ENCODE assay signal across 10 mouse cellular contexts in genomic region chr11:8579789-8580188, GRCm38 (mm10).
DNase-seq lines count a peak whose midpoint lies in the region; ATAC-seq and TF ChIP-seq lines count a peak whose summit lies in the region.
"Had no signal": no experiment of that assay in that cellular context is flagged by ENCODE, and none has a peak within 500 bp of the region (broad histone marks: within the 10 kb centered on the region; RNA-seq: fewer than 3 reads in every experiment).

No protein-coding gene starts in this region.

- 12% methylated on average over 5 of the region's 5 CpGs for WGBS in lung, embryonic 15.5 days
- 84% methylated on average over 5 of the region's 5 CpGs for WGBS in forebrain, embryonic 12.5 days
- 93% methylated on average over 5 of the region's 5 CpGs for WGBS in forebrain, embryonic 10.5 days

- H3K36me3 ChIP-seq in lung, embryonic 15.5 days: no peaks in the 10 kb centered on the region
- H3K36me3 ChIP-seq in forebrain, embryonic 12.5 days (replicated peaks): no peaks in the 10 kb centered on the region
- H3K36me3 ChIP-seq in forebrain, embryonic 10.5 days (replicated peaks): peaks cover 29% of the 10 kb centered on the region

- H3K4me3 ChIP-seq in lung, embryonic 15.5 days: no peak overlapping the region
- no peak overlapping the region for H3K4me3 ChIP-seq in left cerebral cortex, adult 2 months
- no peak overlapping the region for H3K4me3 ChIP-seq in forebrain, embryonic 12.5 days (replicated peaks)
- H3K4me3 ChIP-seq in forebrain, embryonic 10.5 days: no peak overlapping the region

- no peak for TF ChIP-seq CTCF in left cerebral cortex, adult 2 months (IDR thresholded peaks at IDR 0.05)

- H3K27me3 ChIP-seq in lung, embryonic 15.5 days: no peaks in the 10 kb centered on the region
- H3K27me3 ChIP-seq in forebrain, embryonic 12.5 days: no peaks in the 10 kb centered on the region
- no peaks in the 10 kb centered on the region for H3K27me3 ChIP-seq in forebrain, embryonic 10.5 days (ENCODE audit: poor library complexity, severe bottlenecking)

- H3K27ac ChIP-seq in lung, embryonic 15.5 days: peak overlapping the region; percentile 68
- H3K27ac ChIP-seq in left cerebral cortex, adult 2 months: no peak overlapping the region
- no peak overlapping the region for H3K27ac ChIP-seq in forebrain, embryonic 12.5 days
- no peak overlapping the region for H3K27ac ChIP-seq in forebrain, embryonic 10.5 days

- ATAC-seq in lung, embryonic 15.5 days (ENCODE audit: borderline replicate concordance, extremely low read depth, low FRiP score, low TSS enrichment): peak; percentile 92
- ATAC-seq in forebrain, embryonic 12.5 days (ENCODE audit: low FRiP score): no peak

- peak; percentile 92 for DNase-seq in 3T3-L1 (ENCODE audit: low read depth, low spot score)
- DNase-seq in Muller cell, postnatal 12 days (ENCODE audit: inconsistent ontology term): peak; percentile 91
- DNase-seq in heart, adult 8-10 months (ENCODE audit: low spot score): peak; percentile 81
- no peak for DNase-seq in thymus, postnatal 25 days
- DNase-seq in left cerebral cortex, adult 2 months (ENCODE audit: extremely low spot score in 1 of 2, low spot score in 2 of 2): no peak
- no peak for DNase-seq in forebrain, embryonic 10.5 days (ENCODE audit: extremely low spot score, low spot score)
- DNase-seq: left cerebral cortex, postnatal 4 days; right cerebral cortex, postnatal 14 days had no signal

- no peaks in the 10 kb centered on the region for H3K9me3 ChIP-seq in lung, embryonic 15.5 days
- H3K9me3 ChIP-seq in forebrain, embryonic 12.5 days: no peaks in the 10 kb centered on the region
- no peaks in the 10 kb centered on the region for H3K9me3 ChIP-seq in forebrain, embryonic 10.5 days

- intact Hi-C loops in left cerebral cortex, adult 2 months (cut with DNase I): no loop called here

- H3K4me2 ChIP-seq in lung, embryonic 15.5 days: no peak overlapping the region
- no peak overlapping the region for H3K4me2 ChIP-seq in forebrain, embryonic 12.5 days

- peaks cover 60% of the 10 kb centered on the region for H3K4me1 ChIP-seq in lung, embryonic 15.5 days
- peaks cover 11% of the 10 kb centered on the region for H3K4me1 ChIP-seq in forebrain, embryonic 12.5 days
- peaks cover 46% of the 10 kb centered on the region for H3K4me1 ChIP-seq in forebrain, embryonic 10.5 days

- H3K9ac ChIP-seq in lung, embryonic 15.5 days: no peak overlapping the region
- H3K9ac ChIP-seq in forebrain, embryonic 12.5 days: no peak overlapping the region

Comparison
In these comparisons a context has a peak if more than half of its experiments do, and no peak if none do; other contexts are left out.
1. DNase-seq: peak in 3T3-L1 (single experiment), Muller cell, postnatal 12 days (single experiment) and heart, adult 8-10 months (single experiment); none in thymus, postnatal 25 days (single experiment), left cerebral cortex, adult 2 months (0 of 2) and forebrain, embryonic 10.5 days (single experiment).